Mouse (Mus musculus): ENCODE results near the gene Scgb2b20.
"Not testable (repeated sequence)": the region's sequence is repeated elsewhere in the genome, so short reads cannot be mapped to it uniquely, and the experiment has no call there.

Gene Scgb2b20

GRCm38 (mm10) chr7:33366222-33366621 is at the start of gene Scgb2b20:
Gene Scgb2b20, minus strand, starts transcription at chr7:33366322.
- DNase-seq (ENCODE audit: low read depth in 1 of 2, low spot score in 2 of 2) = not testable (repeated sequence)

GRCm38 (mm10) chr7:33409681-33410080 is 43.6 kb upstream of the Scgb2b20 start:
- DNase-seq (ENCODE audit: low read depth in 1 of 2, low spot score in 2 of 2) = not testable (repeated sequence)

GRCm38 (mm10) chr7:33401650-33402049 is 35.5 kb upstream of the Scgb2b20 start:
- no peak for DNase-seq (ENCODE audit: low read depth in 1 of 2, low spot score in 2 of 2)

GRCm38 (mm10) chr7:33399749-33400148 is 33.6 kb upstream of the Scgb2b20 start:
- not testable (repeated sequence) for DNase-seq (ENCODE audit: low read depth in 1 of 2, low spot score in 2 of 2)

- not testable (repeated sequence) for DNase-seq (ENCODE audit: low read depth in 1 of 2, low spot score in 2 of 2)
Observed at GRCm38 (mm10) chr7:33372934-33373333, 6.8 kb upstream of the Scgb2b20 start, which contains the start of gene Scgb1b20. Gene Scgb1b20, plus strand, starts transcription at chr7:33373234.
